Mouse (Mus musculus): ENCODE data around the gene Gm11397.
"Not testable (repeated sequence)": the region's sequence is repeated elsewhere in the genome, so short reads cannot be mapped to it uniquely, and the experiment has no call there.

The Gm11397 gene

DNA sequence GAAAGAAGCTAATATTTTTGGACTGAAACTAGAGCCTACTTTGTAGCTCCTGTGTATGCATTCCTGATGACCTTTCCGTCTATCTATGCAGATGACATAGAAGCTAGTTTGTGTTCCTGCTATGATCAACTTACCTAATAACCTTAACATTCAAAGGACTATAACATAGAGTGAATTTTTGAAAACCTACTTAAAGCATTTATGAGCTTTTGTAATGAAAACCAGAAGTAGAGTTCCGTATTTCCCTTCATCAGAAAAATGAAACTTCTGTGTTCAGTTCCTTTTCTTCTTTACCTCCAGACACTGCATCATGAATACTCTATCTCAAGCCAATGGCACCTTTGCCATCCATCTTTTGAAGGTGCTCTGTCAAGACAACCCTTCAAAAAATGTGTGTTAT is at the start of gene Gm11397:
TSS of gene Gm11397 (plus strand) at position 301 of the 400 bp plus-strand sequence.
- not testable (repeated sequence) for DNase-seq (ENCODE audit: low read depth, low spot score)

DNA sequence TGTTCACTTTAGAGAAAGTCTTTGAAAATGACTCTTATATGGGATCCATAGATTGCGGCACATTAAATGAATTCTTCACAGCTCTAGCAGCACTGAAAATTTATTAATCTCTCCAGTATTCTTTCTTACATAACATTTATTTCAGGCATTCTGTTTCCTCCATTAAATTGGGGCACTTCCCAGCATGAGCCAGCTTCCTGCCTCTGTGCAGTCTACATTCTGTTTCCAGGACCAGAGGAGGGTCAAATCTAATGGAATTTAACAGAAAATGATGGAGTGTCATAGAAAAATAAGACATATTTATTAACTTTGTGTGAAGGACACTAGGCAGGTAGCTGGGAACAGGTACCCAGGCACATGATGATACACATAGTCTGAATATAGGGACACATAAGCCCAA is 38.9 kb upstream of the Gm11397 start:
- not testable (repeated sequence) for DNase-seq (ENCODE audit: low read depth, low spot score)

DNA sequence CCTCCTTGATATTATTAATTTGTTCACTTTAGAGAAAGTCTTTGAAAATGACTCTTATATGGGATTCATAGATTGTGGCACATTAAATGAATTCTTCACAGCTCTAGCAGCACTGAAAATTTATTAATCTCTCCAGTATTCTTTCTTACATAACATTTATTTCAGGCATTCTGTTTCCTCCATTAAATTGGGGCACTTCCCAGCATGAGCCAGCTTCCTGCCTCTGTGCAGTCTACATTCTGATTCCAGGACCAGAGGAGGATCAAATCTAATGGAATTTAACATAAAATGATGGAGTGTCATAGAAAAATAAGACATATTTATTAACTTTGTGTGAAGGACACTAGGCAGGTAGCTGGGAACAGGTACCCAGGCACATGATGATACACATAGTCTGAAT is 37.2 kb downstream of the Gm11397 start:
- DNase-seq (ENCODE audit: low read depth, low spot score), result not testable (repeated sequence)

Measured in brain, embryonic 18.5 days (tissue).